Mouse (Mus musculus) urinary bladder, postnatal 14 days (tissue): Measurements from ENCODE around the gene Dnajc13.

Experiments used
- DNase-seq: peaks from one replicate; pipeline ENCODE4 v3.0.0; 2021; ENCODE audit warnings: low spot score

Dnajc13 gene

DNA sequence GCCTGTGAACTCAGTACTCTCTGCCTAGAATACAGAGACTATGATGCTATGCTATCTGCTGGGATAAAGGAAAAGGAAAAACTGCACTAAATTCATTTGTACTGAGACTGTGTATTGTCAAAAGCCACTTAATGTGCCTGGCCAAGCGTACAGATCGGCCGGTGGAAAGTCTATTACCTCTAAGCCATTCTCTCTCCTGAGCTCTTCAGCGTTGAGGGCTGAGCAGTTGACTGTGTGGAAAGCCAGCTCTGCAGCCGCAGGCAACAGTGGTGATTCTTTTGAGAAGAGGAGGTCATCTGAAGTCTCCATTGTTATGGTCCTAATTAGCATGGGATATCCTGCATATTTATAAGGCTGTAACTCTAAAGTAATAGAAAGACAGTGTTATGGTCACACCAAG, 80.4 kb downstream of the Dnajc13 start:
- no peak for DNase-seq

- DNase-seq, result no peak
Observed at GRCm38 (mm10) chr9:104181626-104182025, 81.1 kb downstream of the Dnajc13 start.

DNA sequence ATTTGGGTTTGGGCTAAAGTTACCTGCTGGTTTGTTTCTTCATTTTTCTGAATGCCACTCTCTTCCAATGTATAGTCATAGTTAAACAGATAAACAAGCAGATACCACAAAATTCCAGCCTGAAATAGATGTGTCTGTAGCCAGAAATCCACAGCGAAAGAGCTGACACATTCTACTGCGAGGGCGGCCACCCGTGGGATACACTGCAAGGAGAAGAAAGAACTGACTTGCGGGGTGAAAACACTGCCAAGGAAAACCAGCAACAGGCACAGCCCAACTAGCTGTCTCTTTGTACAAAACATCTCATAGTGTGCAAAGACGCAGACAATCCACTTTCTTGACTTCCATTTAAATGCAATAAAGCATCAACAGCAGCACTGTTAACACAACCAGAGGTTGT, 82.7 kb downstream of the Dnajc13 start:
- no peak for DNase-seq

DNA sequence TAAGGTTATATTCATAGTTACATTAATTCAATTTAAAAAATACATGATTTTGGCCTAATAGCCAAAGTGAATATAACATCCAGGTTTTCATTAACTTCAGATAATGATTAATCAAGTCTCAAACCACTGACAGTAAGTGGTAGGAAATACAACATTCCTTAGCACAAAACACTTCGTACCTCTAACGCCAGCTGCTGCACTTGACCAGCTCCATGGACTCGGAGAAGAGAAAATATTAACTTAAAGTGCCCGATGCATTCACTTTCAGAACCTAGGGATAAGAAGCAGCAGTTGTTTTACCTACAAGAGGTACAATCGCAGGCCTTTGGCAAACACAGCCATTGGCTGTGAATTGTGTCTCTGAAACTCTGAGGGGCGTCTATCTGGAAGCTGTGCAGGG, 90.4 kb downstream of the Dnajc13 start:
- DNase-seq, result no peak

- no peak for DNase-seq
Observed at GRCm38 (mm10) chr9:104171651-104172050, 91.1 kb downstream of the Dnajc13 start.

DNA sequence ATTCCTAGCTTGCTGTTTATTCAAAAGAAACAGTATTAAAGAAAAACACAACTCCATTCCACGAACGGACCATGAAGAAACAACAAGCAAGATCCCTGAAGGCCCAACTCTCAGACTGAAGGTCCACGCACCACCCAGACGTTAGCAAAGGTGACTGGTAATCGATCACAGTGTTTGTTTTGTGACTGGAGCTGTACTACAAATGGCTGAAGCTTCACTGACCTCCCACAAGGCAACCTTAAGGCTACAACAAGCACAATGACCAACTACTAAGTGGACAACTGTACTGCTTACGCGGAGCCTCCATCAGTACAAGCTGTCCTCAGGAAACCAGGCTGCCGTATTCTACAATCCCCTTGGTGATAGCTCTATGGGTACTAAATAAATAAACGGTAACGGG, 92.7 kb downstream of the Dnajc13 start:
- DNase-seq, result no peak

DNA sequence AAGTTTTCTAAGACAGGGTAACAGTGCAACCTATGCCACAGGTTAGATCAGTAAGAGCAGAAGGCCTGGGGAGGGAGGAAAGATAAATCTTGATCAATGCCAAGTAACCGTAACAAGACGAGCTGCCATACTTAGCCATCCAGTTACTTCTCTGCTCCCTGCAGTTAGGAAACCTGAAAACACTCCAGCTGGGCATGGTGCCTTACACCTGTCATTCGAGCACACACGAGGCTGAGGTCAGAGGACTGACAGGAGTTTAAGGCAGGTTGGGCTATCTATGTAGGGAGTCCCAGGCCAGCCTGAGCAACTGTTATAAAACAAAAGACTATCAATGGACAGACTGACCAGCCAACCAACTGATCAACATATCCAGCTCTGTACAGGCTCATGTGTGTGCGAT, 96.8 kb downstream of the Dnajc13 start:
- no peak for DNase-seq

GRCm38 (mm10) chr9:104164194-104164593, 98.5 kb downstream of the Dnajc13 start:
- DNase-seq, result no peak

DNA sequence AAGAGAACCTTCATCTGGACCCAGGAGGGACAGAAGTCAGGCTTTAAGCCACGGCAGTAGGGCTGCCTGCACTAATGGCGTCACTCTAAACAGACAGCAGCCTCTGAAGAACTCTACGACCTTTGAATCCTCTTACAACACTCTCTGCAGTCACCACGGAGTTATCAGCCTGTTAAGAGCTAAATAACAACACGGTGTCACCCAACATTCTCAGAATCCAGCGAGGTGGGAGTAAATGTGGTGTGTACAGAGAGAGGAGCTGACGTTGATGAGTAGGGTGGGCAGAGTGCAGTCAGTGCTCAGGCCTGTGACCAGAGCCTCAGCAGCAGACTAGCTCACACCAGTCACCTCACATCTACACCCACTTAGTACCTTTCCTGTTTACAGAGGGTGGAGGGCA, 101.6 kb downstream of the Dnajc13 start:
- DNase-seq, result no peak

DNA sequence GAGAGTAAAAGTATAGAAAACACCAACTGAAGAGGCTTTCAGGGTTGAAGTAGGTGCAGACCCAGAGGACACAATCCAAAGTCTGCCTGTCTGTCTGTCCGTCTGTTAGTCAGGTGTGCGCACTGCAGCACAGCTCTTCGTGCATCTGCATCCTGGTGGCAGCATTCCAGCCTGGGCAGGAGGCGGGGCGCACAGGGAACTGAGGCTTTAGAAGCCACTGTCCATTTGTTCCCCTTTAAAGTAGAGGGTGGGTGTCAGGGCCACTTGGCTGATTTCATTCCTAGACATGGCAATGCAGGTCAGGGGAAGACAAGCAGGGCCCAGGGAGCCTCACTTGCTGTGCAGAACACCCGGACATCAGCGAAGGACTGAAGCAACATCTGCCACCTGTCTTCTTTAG, 105.4 kb downstream of the Dnajc13 start:
- DNase-seq, result no peak

GRCm38 (mm10) chr9:104156506-104156905, 106.2 kb downstream of the Dnajc13 start:
- no peak for DNase-seq

DNA sequence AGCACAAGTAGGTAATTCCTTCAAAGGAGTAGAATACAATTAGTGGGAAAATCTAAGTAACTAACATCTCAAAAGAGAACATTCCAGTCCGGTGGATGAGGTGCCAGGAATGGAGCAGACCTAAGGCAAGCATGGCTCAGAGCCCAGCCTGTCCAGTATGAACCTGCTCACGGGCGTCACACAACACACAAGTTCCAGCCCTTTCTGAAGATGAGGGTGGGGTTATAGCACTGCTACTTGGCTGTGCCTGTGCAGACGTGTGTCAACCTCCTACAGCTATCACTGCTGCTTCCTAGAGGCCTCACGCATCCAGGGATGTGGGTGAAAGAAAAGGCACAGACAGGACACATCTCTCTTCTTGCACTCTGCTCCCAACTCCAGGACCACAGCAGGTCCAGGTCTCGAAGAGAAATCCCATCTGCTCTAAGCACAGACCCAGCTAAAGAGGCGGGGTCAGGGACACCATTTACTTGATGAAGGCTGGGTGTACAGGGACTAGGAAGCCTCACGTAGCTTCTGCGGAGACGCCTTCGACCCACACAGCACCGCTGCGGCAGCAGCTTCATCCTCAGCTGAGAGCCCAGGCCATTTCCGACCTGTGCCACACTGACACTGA, 107.5 kb downstream of the Dnajc13 start:
- no peak for DNase-seq

DNA sequence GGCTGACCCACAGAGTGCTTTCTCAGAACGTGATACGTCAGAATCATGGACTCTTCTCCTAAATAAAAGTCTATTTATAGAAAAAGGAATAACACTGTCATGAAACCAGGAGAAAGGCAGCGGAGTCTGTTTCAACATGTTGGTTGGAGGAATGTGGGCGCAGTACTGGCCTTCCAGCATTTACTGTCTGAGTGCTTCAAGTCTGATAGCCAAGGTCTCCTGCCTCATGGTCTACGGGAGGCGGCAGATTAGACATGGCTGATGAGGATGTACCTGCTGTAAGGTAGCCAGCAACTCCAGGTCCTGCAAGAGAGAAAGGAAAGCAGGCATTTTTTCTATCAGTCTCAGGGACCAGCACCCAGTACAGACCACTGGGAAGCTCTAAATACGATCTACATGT, 110.6 kb downstream of the Dnajc13 start:
- no peak for DNase-seq

GRCm38 (mm10) chr9:104148969-104149368, 113.8 kb downstream of the Dnajc13 start:
- DNase-seq, result no peak

DNA sequence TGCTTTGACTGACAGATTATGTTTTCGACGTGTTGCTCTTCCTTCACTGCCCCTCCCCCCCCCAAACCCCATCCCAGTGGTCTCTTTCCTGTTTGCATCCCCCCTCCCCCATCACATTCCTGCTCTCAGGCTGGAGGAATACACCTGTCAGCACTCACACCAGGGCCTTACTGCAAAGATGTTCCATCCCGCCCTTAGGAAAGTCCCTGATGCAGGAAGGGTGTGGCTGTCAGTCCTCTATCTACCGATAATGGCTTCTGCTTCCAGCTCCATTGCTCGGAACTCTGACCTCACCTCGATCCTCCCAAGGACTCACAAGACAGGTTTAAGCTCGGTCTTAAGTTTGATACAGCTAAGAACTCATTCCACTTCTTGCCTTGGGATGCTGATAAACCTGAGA, 116.0 kb downstream of the Dnajc13 start:
- no peak for DNase-seq

DNA sequence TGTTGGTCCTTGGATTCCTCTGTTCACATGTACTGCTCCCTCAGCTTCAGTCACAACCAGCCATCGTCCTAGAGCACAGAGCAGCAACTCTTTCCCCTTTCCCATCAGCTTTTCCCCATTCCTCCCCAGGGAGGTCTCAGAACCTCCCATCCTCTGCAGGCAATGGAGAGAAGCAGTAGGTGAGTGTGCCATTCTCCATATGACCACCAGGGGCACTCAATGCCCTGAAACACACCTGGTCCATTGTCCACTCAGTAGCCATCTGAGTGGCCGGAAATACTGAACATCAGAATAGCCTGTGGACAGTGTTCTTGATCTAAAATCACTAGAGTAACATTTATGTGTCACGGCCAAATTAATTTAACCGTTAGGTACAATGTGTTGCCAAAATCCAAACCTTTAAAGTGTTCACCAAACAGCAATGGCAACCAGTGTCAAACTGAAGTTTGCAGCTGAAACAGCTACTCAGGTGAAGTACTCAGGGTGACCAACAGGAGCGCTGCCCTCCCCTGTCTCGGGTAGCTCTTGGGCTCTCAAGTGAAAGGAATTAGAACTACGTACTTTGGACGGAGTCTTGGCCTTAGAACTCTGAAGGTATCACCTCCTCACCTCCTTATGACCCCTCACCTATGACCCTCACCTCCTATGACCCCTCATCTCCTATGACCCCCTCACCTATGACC, 118.3 kb downstream of the Dnajc13 start:
- DNase-seq, result no peak

- DNase-seq, result no peak
Observed at GRCm38 (mm10) chr9:104142805-104143204, 119.9 kb downstream of the Dnajc13 start.

GRCm38 (mm10) chr9:104140351-104140750, 122.4 kb downstream of the Dnajc13 start:
- DNase-seq, result no peak

DNA sequence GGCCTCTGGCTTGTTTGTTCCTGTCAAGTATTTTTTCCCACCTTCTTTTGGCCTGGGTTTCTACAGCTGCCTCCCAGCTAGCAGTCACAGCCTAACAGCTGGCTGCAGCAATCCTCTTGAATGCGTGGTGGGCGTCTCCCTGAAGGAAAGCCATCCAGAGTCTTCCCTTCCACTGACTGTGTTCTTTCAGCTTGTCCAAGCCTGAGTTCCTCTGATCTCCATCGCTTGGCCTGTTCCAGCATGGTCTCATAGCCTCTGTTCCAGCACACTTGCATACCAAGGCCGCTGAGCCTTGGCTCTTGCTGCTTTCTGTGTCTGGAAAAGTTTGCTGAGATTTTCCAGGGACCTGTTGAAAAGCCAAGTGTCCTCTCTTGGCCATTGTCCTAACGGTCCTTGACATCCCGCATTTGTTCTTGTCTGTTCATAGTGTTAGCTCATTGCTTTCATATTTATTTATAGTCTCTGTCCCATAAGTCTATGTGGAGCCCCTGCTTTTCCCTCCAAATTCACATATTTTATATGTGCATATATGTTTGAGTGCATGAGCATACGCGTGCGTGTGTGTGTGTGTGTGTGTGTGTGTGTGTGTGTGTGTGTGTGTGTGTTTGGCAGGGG, 132.5 kb downstream of the Dnajc13 start:
- DNase-seq, result peak; percentile 34

GRCm38 (mm10) chr9:104128110-104128509, 134.6 kb downstream of the Dnajc13 start:
- no peak for DNase-seq

GRCm38 (mm10) chr9:104126833-104127232, 135.9 kb downstream of the Dnajc13 start, which contains the start of gene Ackr4:
Gene Ackr4 (minus strand): TSS chr9:104126933.
- no peak for DNase-seq

GRCm38 (mm10) chr9:104123622-104124021, 139.1 kb downstream of the Dnajc13 start:
- DNase-seq, result no peak

DNA sequence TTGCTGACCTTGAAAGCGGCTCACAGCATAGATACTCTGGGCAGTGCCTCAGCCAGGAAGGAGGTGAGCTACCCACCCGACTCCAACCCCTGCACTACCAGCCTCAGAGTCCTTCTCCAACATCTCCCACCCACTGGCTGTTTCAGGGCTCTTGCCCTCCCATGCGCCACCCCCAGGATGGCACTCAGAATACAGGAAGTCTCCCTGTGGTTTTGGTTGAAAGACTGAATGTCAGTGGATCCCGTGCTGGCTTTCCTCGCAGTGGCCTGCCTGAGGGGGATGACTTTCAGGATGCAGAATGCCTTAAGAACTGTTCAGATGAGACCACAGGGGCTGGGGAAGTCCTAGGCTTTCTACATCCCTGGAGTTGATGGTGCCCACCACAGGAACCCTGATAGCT, 139.6 kb downstream of the Dnajc13 start:
- no peak for DNase-seq

DNA sequence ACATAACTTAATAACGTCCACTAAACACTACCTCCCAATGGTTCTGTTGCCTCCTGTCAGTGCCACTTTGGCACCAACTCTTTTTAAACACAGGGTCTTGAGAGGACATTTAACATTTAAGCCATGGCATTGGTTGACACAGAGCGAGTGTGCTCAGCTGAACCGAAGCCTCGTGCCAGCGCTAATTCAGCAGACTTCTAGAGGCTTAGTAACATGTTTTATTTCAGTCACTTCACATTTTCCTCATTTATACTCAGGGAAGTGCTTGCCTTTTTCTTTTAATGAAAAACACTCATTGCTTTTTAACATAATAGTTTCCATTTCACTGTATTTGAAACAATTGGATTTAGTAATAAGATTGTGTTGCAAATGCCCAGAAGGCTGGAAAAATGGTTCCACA, 153.6 kb downstream of the Dnajc13 start:
- DNase-seq, result no peak
